In genomic region chr15:10632581-10632980, GRCm38 (mm10) we compare ENCODE assay signal across 22 mouse cellular contexts.
DNase-seq lines count a peak whose midpoint lies in the region; ATAC-seq and TF ChIP-seq lines count a peak whose summit lies in the region.
"Had no signal": no experiment of that assay in that cellular context is flagged by ENCODE, and none has a peak within 500 bp of the region (broad histone marks: within the 10 kb centered on the region; RNA-seq: fewer than 3 reads in every experiment).

No protein-coding gene starts in this region.

- no peaks in the 10 kb centered on the region for H3K27me3 ChIP-seq in kidney, embryonic 15.5 days
- H3K27me3 ChIP-seq in kidney, embryonic 14.5 days (ENCODE audit: control insufficient read depth, insufficient read depth, low read length), result no peaks in the 10 kb centered on the region
- no peaks in the 10 kb centered on the region for H3K27me3 ChIP-seq in liver, embryonic 15.5 days
- no peaks in the 10 kb centered on the region for H3K27me3 ChIP-seq in liver, embryonic 12.5 days (replicated peaks)
- no peaks in the 10 kb centered on the region for H3K27me3 ChIP-seq in embryonic facial prominence, embryonic 13.5 days
- no peaks in the 10 kb centered on the region for H3K27me3 ChIP-seq in liver, postnatal 0 days (ENCODE audit: insufficient read depth, low read length)
- H3K27me3 ChIP-seq: CH12.LX; embryonic facial prominence, embryonic 12.5 days; forebrain, embryonic 13.5 days; hindbrain, embryonic 13.5 days had no signal

- H3K4me3 ChIP-seq in kidney, embryonic 15.5 days (replicated peaks), result no peak overlapping the region
- H3K4me3 ChIP-seq in kidney, embryonic 14.5 days (ENCODE audit: low read length), result no peak overlapping the region
- H3K4me3 ChIP-seq in liver, embryonic 15.5 days (replicated peaks), result no peak overlapping the region
- no peak overlapping the region for H3K4me3 ChIP-seq in liver, embryonic 12.5 days
- H3K4me3 ChIP-seq in embryonic facial prominence, embryonic 13.5 days, result no peak overlapping the region
- H3K4me3 ChIP-seq in liver, postnatal 0 days (ENCODE audit: low read depth, low read length), result no peak overlapping the region
- H3K4me3 ChIP-seq: embryonic facial prominence, embryonic 12.5 days; forebrain, embryonic 13.5 days; hindbrain, embryonic 13.5 days had no signal

- 65% methylated on average over 9 of the region's 9 CpGs for WGBS in kidney, embryonic 15.5 days
- 63% methylated on average over 9 of the region's 9 CpGs for WGBS in kidney, embryonic 14.5 days
- 61% methylated on average over 9 of the region's 9 CpGs for WGBS in liver, embryonic 15.5 days (ENCODE audit: insufficient replicate concordance)
- 74% methylated on average over 9 of the region's 9 CpGs for WGBS in liver, embryonic 12.5 days (ENCODE audit: insufficient replicate concordance)
- whole genome bisulfite sequencing in embryonic facial prominence, embryonic 13.5 days, result 78% methylated on average over 9 of the region's 9 CpGs
- 58% methylated on average over 9 of the region's 9 CpGs for WGBS in liver, postnatal 0 days (ENCODE audit: insufficient replicate concordance)

- no peak for TF ChIP-seq CTCF in liver, postnatal 0 days (IDR thresholded peaks at IDR 0.05; ENCODE audit: low read depth)

- no peak overlapping the region for H3K4me2 ChIP-seq in kidney, embryonic 15.5 days
- H3K4me2 ChIP-seq in kidney, embryonic 14.5 days (replicated peaks; ENCODE audit: low read depth, low read length), result no peak overlapping the region
- H3K4me2 ChIP-seq in liver, embryonic 15.5 days, result no peak overlapping the region
- H3K4me2 ChIP-seq in liver, embryonic 12.5 days, result no peak overlapping the region
- H3K4me2 ChIP-seq in embryonic facial prominence, embryonic 13.5 days, result no peak overlapping the region
- H3K4me2 ChIP-seq in liver, postnatal 0 days (ENCODE audit: low read depth, low read length), result no peak overlapping the region
- H3K4me2 ChIP-seq: embryonic facial prominence, embryonic 12.5 days; forebrain, embryonic 13.5 days; hindbrain, embryonic 13.5 days had no signal

- H3K4me1 ChIP-seq in kidney, embryonic 15.5 days, result peaks cover 57% of the 10 kb centered on the region
- H3K4me1 ChIP-seq in kidney, embryonic 14.5 days (ENCODE audit: control insufficient read depth, insufficient read depth, low read length), result peaks cover 42% of the 10 kb centered on the region
- peaks cover 10% of the 10 kb centered on the region; the same call in 1 of the 2 replicates for H3K4me1 ChIP-seq in liver, embryonic 15.5 days (replicated peaks)
- H3K4me1 ChIP-seq in liver, embryonic 12.5 days, result peaks cover 24% of the 10 kb centered on the region
- peaks cover 76% of the 10 kb centered on the region for H3K4me1 ChIP-seq in embryonic facial prominence, embryonic 13.5 days
- H3K4me1 ChIP-seq in liver, postnatal 0 days (ENCODE audit: insufficient read depth), result peaks cover 20% of the 10 kb centered on the region

- no peak overlapping the region for H3K9ac ChIP-seq in kidney, embryonic 15.5 days
- no peak overlapping the region for H3K9ac ChIP-seq in kidney, embryonic 14.5 days (ENCODE audit: low read depth, low read length)
- no peak overlapping the region for H3K9ac ChIP-seq in liver, embryonic 15.5 days
- H3K9ac ChIP-seq in liver, embryonic 12.5 days, result no peak overlapping the region
- H3K9ac ChIP-seq in embryonic facial prominence, embryonic 13.5 days, result no peak overlapping the region
- no peak overlapping the region for H3K9ac ChIP-seq in liver, postnatal 0 days (replicated peaks)
- H3K9ac ChIP-seq: embryonic facial prominence, embryonic 12.5 days; forebrain, embryonic 13.5 days; forebrain, postnatal 0 days; hindbrain, embryonic 13.5 days had no signal

- no peak for DNase-seq in liver, postnatal 0 days
- DNase-seq in cerebellum, adult 18-20 months, result no peak
- no peak for DNase-seq in urinary bladder, postnatal 4 days (ENCODE audit: low spot score in 2 of 2)
- DNase-seq: adrenal gland, adult 8-10 months; adrenal gland, postnatal 36 days; cerebellum, adult 8-10 months; cerebellum, postnatal 14 days; embryo, embryonic 11 days; forebrain, postnatal 0 days; gastrocnemius, postnatal 25 days; heart, postnatal 10 days; heart, postnatal 4 days had no signal

- H3K36me3 ChIP-seq in kidney, embryonic 15.5 days, result peaks cover 27% of the 10 kb centered on the region
- peaks cover 17% of the 10 kb centered on the region; the same call in 1 of the 2 replicates for H3K36me3 ChIP-seq in kidney, embryonic 14.5 days (ENCODE audit: control insufficient read depth, insufficient read depth, low read length)
- H3K36me3 ChIP-seq in liver, embryonic 15.5 days (replicated peaks), result no peaks in the 10 kb centered on the region
- H3K36me3 ChIP-seq in liver, embryonic 12.5 days, result peaks cover 8% of the 10 kb centered on the region; the same call in 1 of the 2 replicates
- peaks cover 19% of the 10 kb centered on the region for H3K36me3 ChIP-seq in embryonic facial prominence, embryonic 13.5 days
- H3K36me3 ChIP-seq in liver, postnatal 0 days (replicated peaks; ENCODE audit: insufficient read depth, low read length), result no peaks in the 10 kb centered on the region

- no peaks in the 10 kb centered on the region for H3K9me3 ChIP-seq in kidney, embryonic 15.5 days (replicated peaks)
- no peaks in the 10 kb centered on the region for H3K9me3 ChIP-seq in kidney, embryonic 14.5 days (ENCODE audit: control insufficient read depth, low read length)
- no peaks in the 10 kb centered on the region for H3K9me3 ChIP-seq in liver, embryonic 15.5 days (replicated peaks)
- no peaks in the 10 kb centered on the region for H3K9me3 ChIP-seq in liver, embryonic 12.5 days (replicated peaks)
- no peaks in the 10 kb centered on the region for H3K9me3 ChIP-seq in embryonic facial prominence, embryonic 13.5 days
- H3K9me3 ChIP-seq in liver, postnatal 0 days (ENCODE audit: low read length), result no peaks in the 10 kb centered on the region
- H3K9me3 ChIP-seq: embryonic facial prominence, embryonic 12.5 days; forebrain, embryonic 13.5 days; hindbrain, embryonic 13.5 days had no signal

- no peak; the same call in 1 of the 2 replicates for TF ChIP-seq EP300 in liver, postnatal 0 days (IDR thresholded peaks at IDR 0.05; ENCODE audit: low read depth)

- no peak for ATAC-seq in kidney, embryonic 15.5 days (replicated peaks; ENCODE audit: low FRiP score)
- ATAC-seq in kidney, embryonic 14.5 days (ENCODE audit: low FRiP score, low TSS enrichment), result no peak
- ATAC-seq in liver, embryonic 15.5 days (ENCODE audit: insufficient read depth), result no peak
- ATAC-seq in liver, embryonic 12.5 days, result no peak
- ATAC-seq in embryonic facial prominence, embryonic 13.5 days (ENCODE audit: insufficient number of reproducible peaks, insufficient read depth, low FRiP score, low TSS enrichment, low read depth), result no peak
- peak; percentile 9; the same call in 1 of the 2 replicates for ATAC-seq in liver, postnatal 0 days
- ATAC-seq: forebrain, embryonic 13.5 days; forebrain, postnatal 0 days; hindbrain, postnatal 0 days had no signal

- H3K27ac ChIP-seq in kidney, embryonic 15.5 days, result peak overlapping the region; percentile 89; the same call in 1 of the 2 replicates
- H3K27ac ChIP-seq in kidney, embryonic 14.5 days (ENCODE audit: low read depth, low read length), result no peak overlapping the region
- H3K27ac ChIP-seq in liver, embryonic 15.5 days (replicated peaks), result 0 out of 2 replicates have a peak overlapping the region, but pooled peaks have one; percentile 53
- H3K27ac ChIP-seq in liver, embryonic 12.5 days, result no peak overlapping the region
- 0 out of 2 replicates have a peak overlapping the region, but pooled peaks have one; percentile 16 for H3K27ac ChIP-seq in embryonic facial prominence, embryonic 13.5 days
- H3K27ac ChIP-seq in liver, postnatal 0 days (ENCODE audit: low read depth), result peak overlapping the region; percentile 79
- H3K27ac ChIP-seq: forebrain, embryonic 13.5 days; hindbrain, embryonic 13.5 days; hindbrain, postnatal 0 days had no signal

Comparison
In these comparisons a context has a peak if more than half of its experiments do, and no peak if none do; other contexts are left out.
1. H3K27ac ChIP-seq: peak in kidney, embryonic 15.5 days (single experiment), liver, embryonic 15.5 days (single experiment), embryonic facial prominence, embryonic 13.5 days (single experiment) and liver, postnatal 0 days (single experiment); none in kidney, embryonic 14.5 days (single experiment) and liver, embryonic 12.5 days (single experiment).